8 mouse cellular contexts compared by ENCODE assay signal in the genomic region with DNA sequence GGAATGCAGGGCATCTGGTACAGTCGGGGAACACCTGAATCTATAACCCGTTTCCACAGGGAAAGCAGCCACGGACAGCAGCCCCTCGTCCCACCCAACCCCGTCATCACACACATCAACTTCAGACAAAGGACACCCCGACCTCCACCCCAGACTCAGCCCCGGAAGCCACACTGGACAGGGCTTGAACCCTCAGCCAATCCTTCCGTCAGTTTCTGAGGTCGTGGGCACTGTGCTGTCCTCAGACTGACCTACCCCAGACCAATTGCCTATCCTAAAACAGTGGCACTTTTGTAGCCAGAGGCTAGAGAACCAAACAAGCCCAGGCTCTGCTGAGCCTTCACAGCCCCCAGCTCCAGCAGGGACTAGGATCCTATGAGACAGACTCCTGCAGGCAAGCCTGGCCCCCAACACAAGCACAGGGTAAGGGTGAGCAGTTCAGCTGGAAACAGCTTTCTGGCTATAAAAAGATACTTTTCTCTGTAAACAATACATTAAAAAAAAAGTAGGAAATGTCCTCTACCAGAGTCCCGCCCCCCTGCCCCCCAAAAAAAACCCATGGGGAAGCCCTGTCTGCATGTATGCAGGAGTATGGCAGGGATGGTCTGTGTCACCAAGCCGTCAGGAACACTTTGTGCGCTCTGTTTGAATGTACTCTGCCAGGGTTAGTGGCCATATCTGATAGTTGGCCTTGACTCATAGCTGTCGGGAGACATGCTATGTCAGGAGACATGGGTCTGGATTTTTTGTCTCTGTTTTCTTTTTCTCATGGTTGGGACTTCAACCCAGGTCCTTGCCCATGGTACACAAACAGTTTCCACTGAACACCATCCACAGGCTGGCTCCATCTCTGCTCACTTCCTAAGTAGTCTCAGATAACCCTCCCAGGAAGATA. TPM values are rescaled to one million over a fixed set of nuclear protein-coding genes. Genes with fewer than 3 reads are reported as not detected.
DNase-seq lines count a peak whose midpoint lies in the region; ATAC-seq and TF ChIP-seq lines count a peak whose summit lies in the region.

No protein-coding gene starts in this region.

- no peaks in the 10 kb centered on the region for H3K9me3 ChIP-seq in lung, embryonic 14.5 days (ENCODE audit: low read depth, low read length)
- H3K9me3 ChIP-seq in embryonic facial prominence, embryonic 14.5 days (ENCODE audit: control insufficient read depth, low read length): no peaks in the 10 kb centered on the region
- no peaks in the 10 kb centered on the region for H3K9me3 ChIP-seq in intestine, postnatal 0 days (ENCODE audit: control insufficient read depth)

- H3K4me3 ChIP-seq in lung, embryonic 14.5 days (ENCODE audit: low read depth, low read length): no peak overlapping the region
- H3K4me3 ChIP-seq in lung, adult 2 months (replicated peaks; ENCODE audit: extremely low read depth, low read depth, low read length): no peak overlapping the region
- no peak overlapping the region for H3K4me3 ChIP-seq in embryonic facial prominence, embryonic 14.5 days (ENCODE audit: low read depth, low read length)
- H3K4me3 ChIP-seq in intestine, postnatal 0 days (ENCODE audit: low read depth, low read length): no peak overlapping the region
- H3K4me3 ChIP-seq in olfactory bulb, adult 2 months (ENCODE audit: insufficient read depth, low read depth, low read length): no peak overlapping the region

- WGBS in lung, embryonic 14.5 days: 37% methylated on average over 13 of the region's 13 CpGs
- 48% methylated on average over 13 of the region's 13 CpGs for WGBS in lung, adult 2 months
- 64% methylated on average over 13 of the region's 13 CpGs for WGBS in embryonic facial prominence, embryonic 14.5 days
- WGBS in intestine, postnatal 0 days: 57% methylated on average over 13 of the region's 13 CpGs
- WGBS in olfactory bulb, adult 2 months: 76% methylated on average over 13 of the region's 13 CpGs

- peak overlapping the region; percentile 45; the same call in 1 of the 2 replicates for H3K4me2 ChIP-seq in lung, embryonic 14.5 days
- H3K4me2 ChIP-seq in embryonic facial prominence, embryonic 14.5 days (ENCODE audit: low read depth, low read length): no peak overlapping the region
- no peak overlapping the region for H3K4me2 ChIP-seq in intestine, postnatal 0 days (replicated peaks; ENCODE audit: low read depth)

- H3K9ac ChIP-seq in lung, embryonic 14.5 days: no peak overlapping the region
- no peak overlapping the region for H3K9ac ChIP-seq in embryonic facial prominence, embryonic 14.5 days (ENCODE audit: low read depth, low read length)
- H3K9ac ChIP-seq in intestine, postnatal 0 days (ENCODE audit: low read depth, low read length): no peak overlapping the region

- peak overlapping the region; percentile 96 for H3K27ac ChIP-seq in lung, embryonic 14.5 days (ENCODE audit: low read depth)
- H3K27ac ChIP-seq in embryonic facial prominence, embryonic 14.5 days (replicated peaks; ENCODE audit: low read depth, low read length): peak overlapping the region; percentile 78; the same call in 1 of the 2 replicates
- 0 out of 2 replicates have a peak overlapping the region, but pooled peaks have one; percentile 5 for H3K27ac ChIP-seq in intestine, postnatal 0 days (ENCODE audit: low read depth, low read length)
- peak overlapping the region; percentile 83 for H3K27ac ChIP-seq in olfactory bulb, adult 2 months (ENCODE audit: insufficient read depth, low read depth, low read length)

- no peak for TF ChIP-seq POLR2A in lung, adult 2 months (IDR thresholded peaks at IDR 0.05; ENCODE audit: borderline replicate concordance, extremely low read depth, low read depth, low read length)
- TF ChIP-seq POLR2A in olfactory bulb, adult 2 months (IDR thresholded peaks at IDR 0.05; ENCODE audit: insufficient read depth, low read depth, low read length): no peak

- H3K27me3 ChIP-seq in lung, embryonic 14.5 days (ENCODE audit: insufficient read depth, low read length): no peaks in the 10 kb centered on the region
- H3K27me3 ChIP-seq in embryonic facial prominence, embryonic 14.5 days (replicated peaks; ENCODE audit: control insufficient read depth, insufficient read depth, low read length): no peaks in the 10 kb centered on the region
- H3K27me3 ChIP-seq in intestine, postnatal 0 days (replicated peaks; ENCODE audit: control insufficient read depth, insufficient read depth, low read length): no peaks in the 10 kb centered on the region

- peak; percentile 78 for DNase-seq in lung, embryonic 14.5 days
- no peak for DNase-seq in lung, adult 2 months
- no peak for DNase-seq in embryonic facial prominence, embryonic 14.5 days (ENCODE audit: low spot score)
- DNase-seq in frontal cortex, postnatal 25 days (ENCODE audit: low spot score in 2 of 2): no peak
- DNase-seq in cerebellum, postnatal 36 days: no peak

- peaks cover 46% of the 10 kb centered on the region for H3K4me1 ChIP-seq in lung, embryonic 14.5 days (ENCODE audit: insufficient read depth)
- peaks cover 54% of the 10 kb centered on the region for H3K4me1 ChIP-seq in lung, adult 2 months (ENCODE audit: control insufficient read depth, insufficient read depth, low read length)
- peaks cover 45% of the 10 kb centered on the region for H3K4me1 ChIP-seq in embryonic facial prominence, embryonic 14.5 days (ENCODE audit: control insufficient read depth, insufficient read depth, low read length)
- peaks cover 44% of the 10 kb centered on the region for H3K4me1 ChIP-seq in intestine, postnatal 0 days (replicated peaks; ENCODE audit: control insufficient read depth, insufficient read depth, low read length)
- H3K4me1 ChIP-seq in olfactory bulb, adult 2 months (ENCODE audit: control insufficient read depth, insufficient read depth, low read length): peaks cover 34% of the 10 kb centered on the region

- ATAC-seq in lung, embryonic 14.5 days (ENCODE audit: insufficient read depth): peak; percentile 70
- ATAC-seq in embryonic facial prominence, embryonic 14.5 days (ENCODE audit: low read depth): no peak
- ATAC-seq in intestine, postnatal 0 days: no peak
- no peak for ATAC-seq in erythroid progenitor cell, adult 5-6 weeks (replicated peaks; ENCODE audit: low FRiP score, poor library complexity, severe bottlenecking)

- TF ChIP-seq CTCF in lung, embryonic 14.5 days (IDR thresholded peaks at IDR 0.05; ENCODE audit: low read depth): no peak
- no peak for TF ChIP-seq CTCF in lung, adult 2 months (IDR thresholded peaks at IDR 0.05; ENCODE audit: insufficient read depth, low read length)
- TF ChIP-seq CTCF in intestine, postnatal 0 days (IDR thresholded peaks at IDR 0.05; ENCODE audit: low read depth): no peak
- no peak for TF ChIP-seq CTCF in olfactory bulb, adult 2 months (IDR thresholded peaks at IDR 0.05; ENCODE audit: insufficient read depth, low read depth, low read length)

- H3K36me3 ChIP-seq in lung, embryonic 14.5 days (ENCODE audit: insufficient read depth): no peaks in the 10 kb centered on the region
- H3K36me3 ChIP-seq in embryonic facial prominence, embryonic 14.5 days (ENCODE audit: control insufficient read depth, insufficient read depth, low read length): no peaks in the 10 kb centered on the region
- no peaks in the 10 kb centered on the region for H3K36me3 ChIP-seq in intestine, postnatal 0 days (ENCODE audit: control insufficient read depth, insufficient read depth)

RNA-seq across cellular contexts. Expression of a gene that starts 23.7 kb away (rescaled TPM):
- polyA plus RNA-seq in lung, embryonic 14.5 days (2014; fragmentation: Nextera tagmentation; extraction: Ambion mirVana): 45.2 and 47.7 TPM in 2 replicates
- polyA plus RNA-seq in lung, adult 2 months (2012; rRNA removed): 52.1 and 61.0 TPM in 2 replicates
- 39.3 and 41.6 TPM in 2 replicates for polyA plus RNA-seq in embryonic facial prominence, embryonic 14.5 days (2014; fragmentation: Nextera tagmentation; extraction: Ambion mirVana)
- 29.1 and 32.9 TPM in 2 replicates for polyA plus RNA-seq in intestine, postnatal 0 days (2015; fragmentation: Nextera tagmentation; extraction: Ambion mirVana)
- polyA plus RNA-seq in olfactory bulb, adult 2 months (2012; ENCODE audit: insufficient read depth, insufficient read length, low replicate concordance, missing spikeins): not detected in 2 replicates
- total RNA-seq in erythroid progenitor cell, adult 5-6 weeks (2015; ENCODE audit: low replicate concordance): 17.7 and 20.1 TPM in 2 replicates
- total RNA-seq in erythroid progenitor cell, adult 5-6 weeks (2017; ENCODE audit: low replicate concordance): 9.0 and 14.7 TPM in 2 replicates

Comparison
In these comparisons a context has a peak if more than half of its experiments do, and no peak if none do; other contexts are left out.
1. H3K27ac ChIP-seq: peak in every context shown above with its lines; median percentile 96 in lung, embryonic 14.5 days; 83 in olfactory bulb, adult 2 months; 78 in embryonic facial prominence, embryonic 14.5 days; 5 in intestine, postnatal 0 days.
2. RNA of a gene that starts 23.7 kb away (polyA plus RNA-seq): 52.1 to 61.0 TPM in lung, adult 2 months, 45.2 to 47.7 TPM in lung, embryonic 14.5 days, 39.3 to 41.6 TPM in embryonic facial prominence, embryonic 14.5 days and 29.1 to 32.9 TPM in intestine, postnatal 0 days; not detected in olfactory bulb, adult 2 months; every median in the first group is over 10 times any median in the second.